Mouse (Mus musculus): ENCODE measurements around the gene Tnni3. TPM values are rescaled to one million over a fixed set of nuclear protein-coding genes. Genes with fewer than 3 reads are reported as not detected.

The Tnni3 gene
- polyA plus RNA-seq, 1 experiment, result 13.3 TPM

- no peak overlapping the region for H3ac ChIP-seq (ENCODE audit: control insufficient read depth, insufficient read length)
- TF ChIP-seq CEBPB (IDR thresholded peaks at IDR 0.05; ENCODE audit: insufficient read depth, poor library complexity, severe bottlenecking), result no peak
- TF ChIP-seq MYOG (IDR thresholded peaks at IDR 0.05; ENCODE audit: control insufficient read depth in 1 of 3, insufficient read depth in 1 of 3, insufficient read length in 2 of 3, low read depth in 2 of 3), result peak; percentile 48 to 94 (median 66)
- TF ChIP-seq USF1 (IDR thresholded peaks at IDR 0.05; ENCODE audit: low read depth), result no peak
- peak in 2 of 3 experiments; percentile 93 to 96 for TF ChIP-seq MYOD1 (IDR thresholded peaks at IDR 0.05; ENCODE audit: control insufficient read depth in 1 of 3, insufficient read length in 2 of 3, low read depth in 2 of 3)
- no peak for TF ChIP-seq REST (IDR thresholded peaks at IDR 0.05; ENCODE audit: insufficient read depth, insufficient read length)
- TF ChIP-seq SRF (IDR thresholded peaks at IDR 0.05; ENCODE audit: control insufficient read depth, insufficient read length, low read depth), result peak; percentile 46
- peak; percentile 55 for TF ChIP-seq POLR2AphosphoS2 (IDR thresholded peaks at IDR 0.05; ENCODE audit: insufficient read length, low read depth)
- TF ChIP-seq POLR2A (IDR thresholded peaks at IDR 0.05; ENCODE audit: insufficient read length, low read depth), result peak; percentile 58
- TF ChIP-seq TCF12 (IDR thresholded peaks at IDR 0.05; ENCODE audit: insufficient read depth, poor library complexity, severe bottlenecking), result peak; percentile 55
- H3K4me3 ChIP-seq, result peak overlapping the region; percentile 36
- no peaks in the 10 kb centered on the region for H3K27me3 ChIP-seq (ENCODE audit: control insufficient read depth, insufficient read depth, insufficient read length)
- H3K79me2 ChIP-seq (ENCODE audit: control insufficient read depth, insufficient read depth), result no peaks in the 10 kb centered on the region
- peak overlapping the region; percentile 79 for H3K4me2 ChIP-seq (ENCODE audit: low read depth)
- peaks cover 3% of the 10 kb centered on the region for H3K36me3 ChIP-seq (ENCODE audit: control insufficient read depth, insufficient read depth)
Observed at GRCm38 (mm10) chr7:4513829-4514712, 10.0 kb downstream of the Tnni3 start.

DNA sequence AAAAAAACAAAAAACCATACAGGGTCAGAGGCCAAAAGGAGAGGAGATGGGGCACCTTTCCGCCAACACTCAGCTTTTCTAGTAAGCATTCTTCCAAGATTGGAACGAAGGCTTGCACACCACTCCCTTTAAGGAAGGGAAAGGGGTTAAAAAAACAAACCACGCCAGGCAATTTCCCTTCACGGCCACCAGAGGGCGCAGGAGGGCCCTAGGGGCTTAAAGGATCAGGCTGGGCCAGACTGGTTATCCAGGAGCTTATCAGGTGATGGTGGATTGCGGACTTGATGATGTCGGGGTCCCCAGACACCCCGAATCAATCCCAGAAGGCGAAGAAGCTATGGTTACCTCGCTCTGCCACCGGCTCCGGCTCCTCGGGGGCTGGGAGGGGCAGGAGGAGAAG, 10.8 kb downstream of the Tnni3 start:
- peak overlapping the region; percentile 36 for H3K4me3 ChIP-seq
- peak in 1 of 3 experiments; percentile 1 for TF ChIP-seq MYOD1 (IDR thresholded peaks at IDR 0.05; ENCODE audit: control insufficient read depth in 1 of 3, insufficient read length in 2 of 3, low read depth in 2 of 3)
- TF ChIP-seq REST (IDR thresholded peaks at IDR 0.05; ENCODE audit: insufficient read depth, insufficient read length), result no peak
- no peaks in the 10 kb centered on the region for H3K27me3 ChIP-seq (ENCODE audit: control insufficient read depth, insufficient read depth, insufficient read length)
- peak overlapping the region; percentile 79 for H3K4me2 ChIP-seq (ENCODE audit: low read depth)
- H3ac ChIP-seq (ENCODE audit: control insufficient read depth, insufficient read length), result no peak overlapping the region
- H3K36me3 ChIP-seq (ENCODE audit: control insufficient read depth, insufficient read depth), result peaks cover 3% of the 10 kb centered on the region
- no peaks in the 10 kb centered on the region for H3K79me2 ChIP-seq (ENCODE audit: control insufficient read depth, insufficient read depth)

DNA sequence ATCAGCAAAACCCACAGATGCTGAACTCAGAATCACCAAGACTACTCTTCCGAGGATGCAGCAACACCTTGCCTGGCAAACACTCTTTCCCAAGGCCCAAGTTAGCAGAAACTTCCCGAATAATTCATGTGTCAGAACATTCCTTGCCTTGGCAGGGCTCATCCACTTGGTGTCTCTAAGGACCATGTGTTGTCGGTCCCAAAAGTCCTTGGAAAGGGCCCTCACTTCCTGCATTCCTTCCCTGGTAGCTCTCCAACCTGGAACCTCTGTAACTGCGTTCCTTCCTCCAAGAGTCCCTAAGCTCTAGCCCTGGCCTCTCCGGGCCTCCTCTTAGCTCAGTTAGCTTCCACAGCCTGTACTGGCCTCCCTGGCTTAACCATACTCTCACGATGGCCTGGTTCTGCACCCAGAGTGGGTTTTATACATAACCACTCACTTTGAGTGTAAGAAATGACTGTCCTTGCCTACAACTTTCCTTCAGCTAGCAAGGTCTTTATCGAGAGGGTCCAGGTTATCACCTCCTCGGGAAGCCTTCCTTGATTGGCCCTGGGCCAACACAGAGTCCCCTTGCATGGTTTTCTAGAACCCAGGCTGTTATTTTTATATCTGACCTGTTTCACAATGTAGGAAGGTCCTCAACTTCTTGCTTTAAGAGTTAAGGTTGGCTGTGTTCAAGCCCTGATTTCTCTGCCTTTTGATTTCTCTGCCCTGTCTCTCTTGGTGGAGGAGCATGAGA, 12.4 kb downstream of the Tnni3 start:
- Histone ChIP-seq H3ac (ENCODE audit: control insufficient read depth, insufficient read length) (no peak overlapping the region), H3K4me2 (ENCODE audit: low read depth) (peak overlapping the region; percentile 79), H3K4me3 (peak overlapping the region; percentile 36), H3K36me3 (ENCODE audit: control insufficient read depth, insufficient read depth) (peaks cover 3% of the 10 kb centered on the region), H3K79me2 (ENCODE audit: control insufficient read depth, insufficient read depth) (no peaks in the 10 kb centered on the region), H3K27me3 (ENCODE audit: control insufficient read depth, insufficient read depth, insufficient read length) (no peaks in the 10 kb centered on the region)
- TF ChIP-seq MYOD1 (IDR thresholded peaks at IDR 0.05; ENCODE audit: control insufficient read depth in 1 of 3, insufficient read length in 2 of 3, low read depth in 2 of 3) (no peak), MAX (IDR thresholded peaks at IDR 0.05; ENCODE audit: low read depth) (no peak), TCF12 (IDR thresholded peaks at IDR 0.05; ENCODE audit: insufficient read depth, poor library complexity, severe bottlenecking) (no peak), MYOG (IDR thresholded peaks at IDR 0.05; ENCODE audit: control insufficient read depth in 1 of 3, insufficient read depth in 1 of 3, insufficient read length in 2 of 3, low read depth in 2 of 3) (no peak), SRF (IDR thresholded peaks at IDR 0.05; ENCODE audit: control insufficient read depth, insufficient read length, low read depth) (no peak), TCF3 (IDR thresholded peaks at IDR 0.05; ENCODE audit: insufficient read length, low read depth) (no peak), REST (IDR thresholded peaks at IDR 0.05; ENCODE audit: insufficient read depth, insufficient read length) (no peak), USF1 (IDR thresholded peaks at IDR 0.05; ENCODE audit: low read depth) (no peak), CEBPB (IDR thresholded peaks at IDR 0.05; ENCODE audit: insufficient read depth, poor library complexity, severe bottlenecking) (no peak), POLR2A (IDR thresholded peaks at IDR 0.05; ENCODE audit: insufficient read length, low read depth) (no peak), POLR2AphosphoS2 (IDR thresholded peaks at IDR 0.05; ENCODE audit: insufficient read length, low read depth) (no peak), E2F4 (IDR thresholded peaks at IDR 0.05; ENCODE audit: insufficient read depth) (no peak)

DNA sequence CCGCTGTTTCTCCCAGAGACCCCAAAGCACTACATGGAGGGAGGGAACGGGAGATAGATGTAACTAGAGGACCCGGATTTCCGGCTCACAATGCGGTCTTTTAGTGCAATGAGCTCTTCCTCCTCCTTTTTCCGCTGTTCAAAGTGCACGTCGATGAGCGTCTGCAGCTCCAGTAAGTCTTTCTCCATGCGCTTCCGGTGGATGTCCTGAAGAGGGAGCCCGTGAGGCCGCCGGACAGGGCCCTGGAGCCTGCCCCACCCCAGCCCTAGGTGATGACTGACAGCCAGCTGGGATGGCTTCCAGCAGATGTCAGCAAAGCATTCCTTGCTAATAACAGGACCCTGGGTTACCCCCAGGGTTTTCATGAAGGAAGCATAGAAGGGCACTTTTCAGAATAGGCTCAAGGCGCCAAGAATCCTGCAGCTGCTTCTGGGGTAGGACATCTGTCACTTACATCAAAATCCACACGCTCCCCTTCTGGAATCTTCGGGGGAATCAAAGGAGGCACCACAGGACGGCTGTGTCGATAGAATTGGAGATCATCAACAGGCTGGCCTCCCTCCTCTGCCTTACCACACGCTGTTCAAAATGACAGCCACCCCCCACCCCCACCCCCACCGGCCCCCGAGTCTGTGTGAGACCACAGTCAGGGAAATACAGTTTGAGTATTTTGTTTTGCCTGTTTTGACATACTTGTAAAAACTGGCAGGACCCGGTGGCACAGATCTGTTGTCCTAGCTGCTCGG, 14.0 kb downstream of the Tnni3 start:
- Histone ChIP-seq H3K79me2 (ENCODE audit: control insufficient read depth, insufficient read depth) (no peaks in the 10 kb centered on the region), H3K4me3 (peak overlapping the region; percentile 36), H3K36me3 (ENCODE audit: control insufficient read depth, insufficient read depth) (peaks cover 3% of the 10 kb centered on the region), H3K4me2 (ENCODE audit: low read depth) (peak overlapping the region; percentile 79), H3K27me3 (ENCODE audit: control insufficient read depth, insufficient read depth, insufficient read length) (no peaks in the 10 kb centered on the region), H3ac (ENCODE audit: control insufficient read depth, insufficient read length) (no peak overlapping the region)
- TF ChIP-seq SRF (IDR thresholded peaks at IDR 0.05; ENCODE audit: control insufficient read depth, insufficient read length, low read depth), result no peak
- no peak for TF ChIP-seq MAX (IDR thresholded peaks at IDR 0.05; ENCODE audit: low read depth)
- no peak for TF ChIP-seq USF1 (IDR thresholded peaks at IDR 0.05; ENCODE audit: low read depth)
- peak; percentile 11 for TF ChIP-seq POLR2AphosphoS2 (IDR thresholded peaks at IDR 0.05; ENCODE audit: insufficient read length, low read depth)
- TF ChIP-seq TCF12 (IDR thresholded peaks at IDR 0.05; ENCODE audit: insufficient read depth, poor library complexity, severe bottlenecking), result peak; percentile 5
- no peak for TF ChIP-seq E2F4 (IDR thresholded peaks at IDR 0.05; ENCODE audit: insufficient read depth)
- peak in 2 of 3 experiments; percentile 40 to 81 for TF ChIP-seq MYOG (IDR thresholded peaks at IDR 0.05; ENCODE audit: control insufficient read depth in 1 of 3, insufficient read depth in 1 of 3, insufficient read length in 2 of 3, low read depth in 2 of 3)
- peak; percentile 19 to 50 (median 31) for TF ChIP-seq MYOD1 (IDR thresholded peaks at IDR 0.05; ENCODE audit: control insufficient read depth in 1 of 3, insufficient read length in 2 of 3, low read depth in 2 of 3)

Data from myocyte (in vitro differentiated cells).